Mouse (Mus musculus) subcutaneous adipose tissue, adult 2 months (tissue): ENCODE data around the gene Sel1l. TPM values are rescaled to one million over a fixed set of nuclear protein-coding genes. Genes with fewer than 3 reads are reported as not detected.

Experiments
- polyA plus RNA-seq: library from polyadenylated mRNA; depleted of rRNA; stranded (reverse); fragments of >200 nt; gene quantifications from 2 replicates; pipeline ENCODE4 v1.2.3, GENCODE M21; 2012; ENCODE audit warnings: low replicate concordance; rRNA removed

The Sel1l gene
- polyA plus RNA-seq, result 46.0 and 58.6 TPM in 2 replicates

GRCm38 (mm10) chr12:91849045-91849467, at the start of gene Sel1l:
Gene Sel1l (minus strand): TSS chr12:91849157.

DNA sequence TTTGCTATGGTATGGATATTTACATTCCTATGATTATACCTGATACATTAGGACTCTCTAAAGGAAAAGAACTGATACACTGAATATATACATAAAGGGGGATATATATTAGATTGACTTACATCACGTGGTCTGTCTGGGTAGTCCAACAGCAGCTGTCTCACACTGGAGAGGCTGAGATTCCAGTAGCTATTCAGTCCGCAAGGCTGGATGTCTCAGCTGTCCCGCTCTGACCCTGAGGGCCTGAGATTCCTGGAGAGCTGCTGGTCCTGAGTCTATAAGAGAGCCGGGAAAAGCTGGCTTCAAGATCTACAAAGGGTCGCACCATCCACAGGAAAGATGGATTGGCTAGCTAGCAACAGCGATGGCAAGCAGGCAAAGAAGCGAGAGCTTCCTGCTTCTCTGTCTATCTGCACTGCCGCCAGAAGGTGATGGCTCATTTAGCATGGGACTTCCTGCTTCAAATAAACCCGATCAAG, 61.0 kb downstream of the Sel1l start, which contains the start of gene Ston2:
Gene Ston2, minus strand, starts transcription at position 429 of the 479 bp plus-strand sequence.

Other genes starting within 250 kb of the Sel1l start
- gene Ston2, start 60.8 kb downstream of the Sel1l start, polyA plus RNA-seq, result 5.6 and 12.3 TPM in 2 replicates